ENCODE assay signal across 24 mouse cellular contexts in genomic region chr1:18265038-18265437, GRCm38 (mm10). TPM values are rescaled to one million over a fixed set of nuclear protein-coding genes. Genes with fewer than 3 reads are reported as not detected.
"Had no signal": no experiment of that assay in that cellular context is flagged by ENCODE, and none has a peak within 500 bp of the region (broad histone marks: within the 10 kb centered on the region; RNA-seq: fewer than 3 reads in every experiment).

TSS of gene Defb41 (minus strand) at chr1:18265138.

- DNase-seq: retina, postnatal 1 day; right cerebral cortex, adult 18-20 months; right cerebral cortex, postnatal 14 days; right cerebral cortex, postnatal 25 days; right cerebral cortex, postnatal 4 days; spleen, adult 18-20 months; thymus, adult 18-20 months; thymus, adult 2 months; thymus, postnatal 14 days; thymus, postnatal 25 days; thymus, postnatal 36 days; thymus, postnatal 4 days had no signal

- H3K4me2 ChIP-seq: neural tube, embryonic 13.5 days; neural tube, embryonic 15.5 days; stomach, embryonic 15.5 days had no signal

- H3K36me3 ChIP-seq: neural tube, embryonic 13.5 days; neural tube, embryonic 15.5 days; stomach, embryonic 15.5 days had no signal

- H3K27me3 ChIP-seq: neural tube, embryonic 13.5 days; neural tube, embryonic 15.5 days; stomach, embryonic 15.5 days had no signal

- H3K4me3 ChIP-seq: neural tube, embryonic 13.5 days; neural tube, embryonic 15.5 days; stomach, embryonic 15.5 days had no signal

RNA-seq across cellular contexts. Expression of gene Defb41, which starts in this region (rescaled TPM):
- total RNA-seq: neutrophil, adult 5-6 weeks had no signal
- polyA plus RNA-seq: neural tube, embryonic 13.5 days; neural tube, embryonic 14.5 days; neural tube, embryonic 15.5 days; small intestine, adult 2 months; spleen, adult 2 months; stomach, embryonic 14.5 days; stomach, embryonic 15.5 days; stomach, embryonic 16.5 days; stomach, postnatal 0 days; thymus, adult 2 months; thymus, postnatal 0 days; urinary bladder, adult 2 months had no signal
